Mouse (Mus musculus): Measurements from ENCODE around the gene Nupl1.

Nupl1 gene

DNA sequence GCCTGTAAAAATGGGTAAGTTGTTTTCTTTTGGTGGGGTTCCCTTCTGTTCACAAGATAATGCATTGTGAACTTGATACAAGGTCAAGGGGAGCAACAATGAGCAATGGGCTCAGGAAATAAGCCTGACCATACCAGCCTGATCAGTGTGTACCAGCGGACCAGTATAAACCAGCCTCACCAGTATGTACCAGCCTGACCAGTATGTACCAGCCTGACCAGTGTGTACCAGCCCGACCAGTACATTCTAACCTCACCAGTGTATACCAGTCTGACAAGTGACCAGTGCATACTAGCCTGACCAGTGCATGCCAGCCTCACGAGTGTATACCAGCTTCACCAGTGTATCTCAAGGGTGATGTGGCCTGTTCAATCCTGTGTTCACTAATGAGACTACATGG lies 87.9 kb downstream of the Nupl1 start:
- in situ Hi-C loops (cut with MboI) = no loop called here

GRCm38 (mm10) chr14:60152373-60152772 lies 98.9 kb downstream of the Nupl1 start:
- in situ Hi-C loops (cut with MboI) = no loop called here

DNA sequence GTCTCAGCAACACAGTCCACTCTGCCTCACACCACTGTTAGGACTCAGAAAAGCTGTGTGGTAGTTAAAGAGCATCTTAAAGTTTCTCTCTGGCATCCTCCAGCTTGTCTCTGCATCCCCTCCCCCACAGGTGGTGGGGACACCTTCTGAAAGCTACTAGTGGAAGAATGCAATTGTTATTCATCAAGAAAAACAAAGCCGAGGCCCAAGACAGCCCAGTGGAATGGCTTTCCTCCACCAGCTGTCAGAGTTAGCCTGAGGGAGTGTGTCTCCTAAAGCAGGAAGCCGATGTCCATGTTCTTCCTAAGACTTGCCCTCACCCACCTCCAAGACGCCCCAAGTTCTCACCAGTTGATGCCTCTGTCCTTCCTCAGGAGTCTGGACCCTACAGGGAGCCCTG lies 102.3 kb downstream of the Nupl1 start:
- in situ Hi-C loops (cut with MboI) = no loop called here

DNA sequence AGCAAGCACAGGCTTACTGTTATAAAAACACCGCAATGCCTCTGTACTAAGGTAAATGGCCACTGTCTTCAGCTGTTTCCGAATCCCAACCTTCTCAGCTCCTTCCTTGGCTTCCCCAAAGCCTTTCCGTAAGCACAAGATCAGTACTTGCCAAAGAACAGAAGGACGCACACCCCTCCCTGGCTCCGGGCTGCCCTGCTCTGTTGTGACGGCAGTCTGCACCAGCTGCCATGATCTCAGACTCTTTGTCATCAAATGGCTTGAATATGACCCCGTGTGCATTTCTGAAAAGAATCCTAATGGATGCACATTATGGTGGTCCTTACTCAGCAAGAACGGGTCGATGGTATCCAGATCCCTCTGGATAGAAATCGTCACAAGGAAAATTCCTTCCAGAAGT lies 108.0 kb downstream of the Nupl1 start:
- in situ Hi-C loops (cut with MboI) = no loop called here

GRCm38 (mm10) chr14:60138339-60138738 lies 112.9 kb downstream of the Nupl1 start:
- in situ Hi-C loops (cut with MboI) = no loop called here

GRCm38 (mm10) chr14:60137812-60138211 lies 113.4 kb downstream of the Nupl1 start:
- in situ Hi-C loops (cut with MboI) = no loop called here

- in situ Hi-C loops (cut with MboI) = no loop called here
These were observed 115.4 kb downstream of the Nupl1 start for GRCm38 (mm10) chr14:60135801-60136200.

DNA sequence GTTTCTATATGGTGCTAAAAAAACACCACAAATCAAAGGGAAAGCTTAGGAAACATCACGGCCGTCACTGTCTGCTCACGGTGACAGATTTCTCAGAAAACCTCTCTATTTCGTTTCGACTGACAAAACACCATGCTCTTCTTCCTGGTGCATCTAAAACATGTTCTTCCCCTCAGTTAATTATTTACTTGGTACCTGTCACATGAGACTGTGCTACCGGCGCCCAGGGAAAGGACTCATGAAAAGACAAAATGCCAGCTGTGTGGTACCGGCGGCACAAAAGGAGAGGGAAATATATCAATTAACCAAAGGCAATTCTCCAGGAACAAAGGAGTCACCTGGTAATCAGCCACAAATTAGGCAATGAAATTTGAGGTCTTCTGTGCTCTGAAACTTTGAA lies 116.5 kb downstream of the Nupl1 start:
- in situ Hi-C loops (cut with MboI) = no loop called here
